Mouse (Mus musculus) thymus, adult 2 months (tissue): ENCODE data around the gene Gm11099.

Experiments used
- CTCF ChIP-seq: fragments of 200-500 bp; IDR thresholded peaks from 2 replicates; pipeline ENCODE4 v1.5.1; 2012; ENCODE audit warnings: mild to moderate bottlenecking, control low read depth, low read length, moderate library complexity, borderline replicate concordance; ENCODE audit not compliant: control insufficient read depth, poor library complexity, insufficient read depth; ENCODE audit errors: extremely low read depth
- POLR2A ChIP-seq: fragments of 200-500 bp; IDR thresholded peaks from 2 replicates; pipeline ENCODE4 v1.6.1; 2012; ENCODE audit warnings: mild to moderate bottlenecking, low read length, control low read depth, moderate library complexity; ENCODE audit not compliant: control insufficient read depth, poor library complexity, insufficient read depth; ENCODE audit errors: extremely low read depth

- TF ChIP-seq CTCF (no peak), POLR2A (no peak)
Measured at GRCm38 (mm10) chr2:58832253-58832980, 26.8 kb upstream of the Gm11099 start.
